24 mouse cellular contexts compared by ENCODE assay signal in the genomic region with DNA sequence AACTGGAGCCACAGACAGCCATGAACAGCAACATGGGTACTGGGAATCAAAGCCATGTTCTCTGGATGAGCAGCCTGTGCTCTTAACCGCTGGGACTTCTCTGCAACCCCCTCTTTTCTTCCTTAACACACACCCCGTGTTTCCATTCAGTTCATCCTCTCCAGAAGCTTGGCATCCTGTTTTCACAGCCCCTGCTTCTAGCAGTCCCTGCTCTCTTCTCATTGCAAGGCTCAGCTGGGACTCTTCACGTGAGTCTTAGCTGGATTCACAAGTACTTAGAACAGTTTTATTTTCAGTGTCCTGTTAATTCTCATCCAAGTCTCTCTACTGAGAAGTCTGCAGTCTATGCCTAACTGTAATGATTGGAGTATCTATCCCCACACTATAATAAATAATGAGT.
A peak's percentile ranks its signal among the peaks of the same experiment; 100 is the strongest.
DNase-seq lines count a peak whose midpoint lies in the region; ATAC-seq and TF ChIP-seq lines count a peak whose summit lies in the region.
"Had no signal": no experiment of that assay in that cellular context is flagged by ENCODE, and none has a peak within 500 bp of the region (broad histone marks: within the 10 kb centered on the region; RNA-seq: fewer than 3 reads in every experiment).

No protein-coding gene starts in this region.

- H3K4me2 ChIP-seq in stomach, embryonic 16.5 days (ENCODE audit: low read depth, low read length): no peak overlapping the region
- no peak overlapping the region for H3K4me2 ChIP-seq in stomach, postnatal 0 days (replicated peaks; ENCODE audit: low read depth)
- no peak overlapping the region for H3K4me2 ChIP-seq in intestine, embryonic 15.5 days (replicated peaks)

- no peak for TF ChIP-seq EP300 in stomach, postnatal 0 days (optimal IDR thresholded peaks at IDR 0.05)

- no peak for DNase-seq in frontal cortex, adult 2 months (ENCODE audit: extremely low spot score in 1 of 2, low spot score in 1 of 2)
- no peak for DNase-seq in stomach, postnatal 0 days (ENCODE audit: low spot score)
- peak; percentile 50 for DNase-seq in brain, adult 2 months (ENCODE audit: low read depth, low spot score)
- peak; percentile 40 for DNase-seq in telencephalon, adult 2 months (ENCODE audit: low read depth, low spot score)
- DNase-seq in adipocyte (ENCODE audit: low spot score): no peak
- DNase-seq: adrenal gland, adult 2 months; adrenal gland, adult 8-10 months; adrenal gland, postnatal 10 days; adrenal gland, postnatal 14 days; adrenal gland, postnatal 25 days; adrenal gland, postnatal 36 days; B cell, adult 2 months; cerebellum, adult 11 months; cerebellum, adult 11-12 months; cerebellum, adult 18-20 months; cerebellum, adult 2 months had no signal

- H3K9me3 ChIP-seq in stomach, embryonic 16.5 days (replicated peaks; ENCODE audit: control insufficient read depth, low read length): no peaks in the 10 kb centered on the region
- no peaks in the 10 kb centered on the region for H3K9me3 ChIP-seq in stomach, postnatal 0 days (ENCODE audit: control insufficient read depth, low read length)
- H3K9me3 ChIP-seq in intestine, embryonic 15.5 days: no peaks in the 10 kb centered on the region
- H3K9me3 ChIP-seq: G1E had no signal

- no peaks in the 10 kb centered on the region for H3K36me3 ChIP-seq in stomach, embryonic 16.5 days (ENCODE audit: control insufficient read depth, insufficient read depth, low read length)
- H3K36me3 ChIP-seq in stomach, postnatal 0 days (ENCODE audit: control insufficient read depth, insufficient read depth, low read length): no peaks in the 10 kb centered on the region
- no peaks in the 10 kb centered on the region for H3K36me3 ChIP-seq in intestine, embryonic 15.5 days

- H3K27ac ChIP-seq in stomach, embryonic 16.5 days (ENCODE audit: low read length): no peak overlapping the region
- H3K27ac ChIP-seq in stomach, postnatal 0 days (replicated peaks): no peak overlapping the region
- no peak overlapping the region for H3K27ac ChIP-seq in intestine, embryonic 15.5 days

- no peak for TF ChIP-seq CTCF in stomach, postnatal 0 days (IDR thresholded peaks at IDR 0.05; ENCODE audit: low read depth)

- no peak overlapping the region for H3K9ac ChIP-seq in stomach, embryonic 16.5 days (ENCODE audit: low read length)
- H3K9ac ChIP-seq in stomach, postnatal 0 days (ENCODE audit: low read length): no peak overlapping the region
- no peak overlapping the region for H3K9ac ChIP-seq in intestine, embryonic 15.5 days

- no peaks in the 10 kb centered on the region for H3K4me1 ChIP-seq in stomach, embryonic 16.5 days (ENCODE audit: control insufficient read depth, insufficient read depth, low read length)
- no peaks in the 10 kb centered on the region for H3K4me1 ChIP-seq in stomach, postnatal 0 days (replicated peaks; ENCODE audit: control insufficient read depth, insufficient read depth)
- H3K4me1 ChIP-seq in intestine, embryonic 15.5 days (replicated peaks): no peaks in the 10 kb centered on the region

- 52% methylated on average over 3 of the region's 3 CpGs for WGBS in stomach, embryonic 16.5 days
- WGBS in stomach, postnatal 0 days: 51% methylated on average over 3 of the region's 3 CpGs
- WGBS in intestine, embryonic 15.5 days: 61% methylated on average over 3 of the region's 3 CpGs

- no peak overlapping the region for H3K4me3 ChIP-seq in stomach, embryonic 16.5 days (replicated peaks; ENCODE audit: low read length)
- H3K4me3 ChIP-seq in stomach, postnatal 0 days (ENCODE audit: low read depth, low read length): no peak overlapping the region
- H3K4me3 ChIP-seq in intestine, embryonic 15.5 days (replicated peaks): no peak overlapping the region

- H3K27me3 ChIP-seq in stomach, embryonic 16.5 days (ENCODE audit: control insufficient read depth, insufficient read depth, low read length): no peaks in the 10 kb centered on the region
- H3K27me3 ChIP-seq in stomach, postnatal 0 days (ENCODE audit: control insufficient read depth, insufficient read depth, low read length): no peaks in the 10 kb centered on the region
- no peaks in the 10 kb centered on the region for H3K27me3 ChIP-seq in intestine, embryonic 15.5 days (replicated peaks)
- H3K27me3 ChIP-seq: CH12.LX, Patski had no signal

- peak; percentile 70; the same call in 1 of the 2 replicates for ATAC-seq in frontal cortex, adult (ENCODE audit: low TSS enrichment)
- ATAC-seq in stomach, embryonic 16.5 days (ENCODE audit: insufficient read depth, low FRiP score): peak; percentile 21; the same call in 1 of the 2 replicates
- no peak for ATAC-seq in stomach, postnatal 0 days (ENCODE audit: low FRiP score, low TSS enrichment)
- ATAC-seq in intestine, embryonic 15.5 days: no peak
- ATAC-seq: activated CD4-positive, CD25-positive, alpha-beta regulatory T cell, adult 4 months; CD4-positive, CD25-positive, alpha-beta regulatory T cell, adult 4 months; Patski had no signal

Comparison
In these comparisons a context has a peak if more than half of its experiments do, and no peak if none do; other contexts are left out.
1. ATAC-seq: peak in frontal cortex, adult (single experiment) and stomach, embryonic 16.5 days (single experiment); none in stomach, postnatal 0 days (single experiment) and intestine, embryonic 15.5 days (single experiment).
2. DNase-seq: peak in brain, adult 2 months (single experiment) and telencephalon, adult 2 months (single experiment); none in frontal cortex, adult 2 months (0 of 2), stomach, postnatal 0 days (single experiment) and adipocyte (single experiment).